Mouse (Mus musculus) small intestine, adult 2 months (tissue): Measurements from ENCODE around the gene Ddt.

ENCODE experiments used
- CTCF ChIP-seq: fragments of 200-500 bp; IDR thresholded peaks from 2 replicates; pipeline ENCODE4 v1.5.1; 2012; ENCODE audit warnings: low read depth, mild to moderate bottlenecking, control low read depth, inconsistent platforms, low read length, moderate library complexity, mixed read lengths; ENCODE audit not compliant: insufficient replicate concordance, insufficient read length; ENCODE audit errors: extremely low read depth
- POLR2A ChIP-seq: fragments of 200-500 bp; IDR thresholded peaks from 2 replicates; pipeline ENCODE4 v1.6.1; 2012; ENCODE audit warnings: low read depth, mild to moderate bottlenecking, control low read depth, inconsistent platforms, low read length, moderate library complexity

DNA sequence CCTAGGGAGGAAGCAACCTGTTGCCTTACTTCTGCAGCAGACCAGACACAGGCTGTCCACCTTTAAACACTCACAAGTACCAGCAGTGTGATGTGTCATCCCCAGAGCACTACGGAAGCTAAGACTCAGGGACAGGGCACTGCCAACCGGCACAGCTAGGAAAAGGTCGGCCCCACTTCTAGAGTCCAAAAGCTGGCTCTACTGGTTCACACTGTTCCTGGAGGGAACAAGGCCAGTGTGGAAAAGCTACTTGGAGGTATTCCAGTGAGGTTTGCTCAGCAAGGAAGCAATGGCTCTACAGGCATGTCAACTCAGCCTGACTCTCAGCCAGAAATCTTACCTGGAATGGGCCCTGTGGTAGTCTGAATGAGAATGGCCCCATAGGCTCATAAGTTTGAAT, 32.3 kb downstream of the Ddt start:
- TF ChIP-seq CTCF: no peak
- no peak for TF ChIP-seq POLR2A
